Mouse (Mus musculus): Measurements from ENCODE around the gene Spz1. TPM values are rescaled to one million over a fixed set of nuclear protein-coding genes. Genes with fewer than 3 reads are reported as not detected.

Spz1 gene
- not detected in 2 replicates for polyA plus RNA-seq (2021; fragmentation: Nextera tagmentation)
- long read RNA-seq, experiment 1, result 0 reads
- long read RNA-seq, experiment 2, result 0 reads

GRCm38 (mm10) chr13:92576072-92576471, at the start of gene Spz1:
Gene Spz1, minus strand, starts transcription at chr13:92576172.

GRCm38 (mm10) chr13:92610311-92611221, 34.6 kb upstream of the Spz1 start, which contains the start of gene Serinc5:
Gene Serinc5, plus strand, starts transcription at chr13:92611091.

DNA sequence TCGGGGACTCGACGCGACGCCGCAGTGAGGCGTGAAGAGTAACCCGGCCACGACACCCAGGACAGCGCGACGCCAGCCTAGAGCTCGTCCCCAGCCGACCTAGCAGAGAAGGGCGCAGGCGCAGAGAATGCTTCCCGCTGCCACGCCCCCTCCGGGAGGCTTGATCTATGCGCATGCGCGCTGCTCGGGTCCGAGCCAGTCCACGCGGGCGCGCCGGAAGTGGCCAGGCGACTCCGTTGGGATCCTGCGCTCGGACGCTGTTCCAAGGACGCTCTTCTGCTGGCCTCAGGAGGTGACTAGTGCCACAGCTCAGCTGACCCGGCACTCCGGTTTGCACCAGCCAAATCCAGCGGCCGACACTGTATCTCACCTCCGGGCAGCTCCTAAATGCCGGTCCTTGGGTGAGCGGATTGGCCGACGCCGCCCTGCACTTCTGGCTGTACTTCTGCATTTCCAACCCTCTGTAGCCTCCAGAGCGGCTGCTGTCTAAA, 45.2 kb downstream of the Spz1 start, which contains the start of gene Zfyve16:
Gene Zfyve16 (minus strand): TSS at position 148 of the 491 bp plus-strand sequence.

Other genes starting within 250 kb of the Spz1 start
- 2.1 TPM in 2 replicates for gene Dhfr, start 221.4 kb downstream of the Spz1 start, polyA plus RNA-seq (2021; fragmentation: Nextera tagmentation)
- 5.5 and 8.5 TPM in 2 replicates for gene Msh3, start 221.2 kb downstream of the Spz1 start, polyA plus RNA-seq (2021; fragmentation: Nextera tagmentation)
- gene Ankrd34b, start 150.3 kb downstream of the Spz1 start, polyA plus RNA-seq (2021; fragmentation: Nextera tagmentation), result 6.7 and 12.1 TPM in 2 replicates
- 1.2 and 1.7 TPM in 2 replicates for gene Fam151b, start 92.2 kb downstream of the Spz1 start, polyA plus RNA-seq (2021; fragmentation: Nextera tagmentation)
- 1.5 and 1.9 TPM in 2 replicates for gene Zfyve16, start 45.3 kb downstream of the Spz1 start, polyA plus RNA-seq (2021; fragmentation: Nextera tagmentation)
- 11.3 TPM in 2 replicates for gene Serinc5, start 34.9 kb upstream of the Spz1 start, polyA plus RNA-seq (2021; fragmentation: Nextera tagmentation)
- gene Thbs4, start 218.6 kb upstream of the Spz1 start, polyA plus RNA-seq (2021; fragmentation: Nextera tagmentation), result 4.1 and 4.3 TPM in 2 replicates